Mouse (Mus musculus): Measurements from ENCODE around the gene Nfix.

The Nfix gene

GRCm38 (mm10) chr8:84797971-84798370, 2.2 kb downstream of the Nfix start:
- DNase-seq (ENCODE audit: low read depth, low spot score): no peak

GRCm38 (mm10) chr8:84797256-84797797, 2.8 kb downstream of the Nfix start:
- DNase-seq (ENCODE audit: low read depth, low spot score): no peak

GRCm38 (mm10) chr8:84794486-84794885, 5.7 kb downstream of the Nfix start:
- no peak for DNase-seq (ENCODE audit: low read depth, low spot score)

- DNase-seq (ENCODE audit: low read depth, low spot score): no peak
These were observed 6.2 kb downstream of the Nfix start for GRCm38 (mm10) chr8:84793791-84794485.

GRCm38 (mm10) chr8:84793134-84793533, 7.0 kb downstream of the Nfix start:
- DNase-seq (ENCODE audit: low read depth, low spot score): no peak

GRCm38 (mm10) chr8:84792429-84792947, 7.7 kb downstream of the Nfix start:
- DNase-seq (ENCODE audit: low read depth, low spot score): no peak

- no peak for DNase-seq (ENCODE audit: low read depth, low spot score)
These were observed 9.6 kb downstream of the Nfix start for GRCm38 (mm10) chr8:84790537-84790936.

GRCm38 (mm10) chr8:84789855-84790486, 10.2 kb downstream of the Nfix start:
- no peak for DNase-seq (ENCODE audit: low read depth, low spot score)

- DNase-seq (ENCODE audit: low read depth, low spot score): no peak
These were observed 10.8 kb downstream of the Nfix start for GRCm38 (mm10) chr8:84789345-84789744.

GRCm38 (mm10) chr8:84788896-84789295, 11.2 kb downstream of the Nfix start:
- DNase-seq (ENCODE audit: low read depth, low spot score): no peak

- no peak for DNase-seq (ENCODE audit: low read depth, low spot score)
These were observed 12.4 kb downstream of the Nfix start for GRCm38 (mm10) chr8:84787523-84788302.

GRCm38 (mm10) chr8:84786801-84787467, 13.2 kb downstream of the Nfix start:
- DNase-seq (ENCODE audit: low read depth, low spot score): no peak

- no peak for DNase-seq (ENCODE audit: low read depth, low spot score)
These were observed 14.1 kb downstream of the Nfix start for GRCm38 (mm10) chr8:84785756-84786677.

GRCm38 (mm10) chr8:84785506-84785755, 14.7 kb downstream of the Nfix start:
- DNase-seq (ENCODE audit: low read depth, low spot score): no peak

- no peak for DNase-seq (ENCODE audit: low read depth, low spot score)
These were observed 15.3 kb downstream of the Nfix start for GRCm38 (mm10) chr8:84784681-84785505.

- DNase-seq (ENCODE audit: low read depth, low spot score): no peak
These were observed 16.1 kb downstream of the Nfix start for GRCm38 (mm10) chr8:84783919-84784581.

GRCm38 (mm10) chr8:84783198-84783918, 16.8 kb downstream of the Nfix start:
- DNase-seq (ENCODE audit: low read depth, low spot score): no peak

- no peak for DNase-seq (ENCODE audit: low read depth, low spot score)
These were observed 17.5 kb downstream of the Nfix start for GRCm38 (mm10) chr8:84782680-84783079.
